Mouse (Mus musculus) neutrophil, adult 5-6 weeks (primary cell): ENCODE results near the gene Kirrel3. TPM values are rescaled to one million over a fixed set of nuclear protein-coding genes. Genes with fewer than 3 reads are reported as not detected.

Source experiments
- ATAC-seq: fragments of 151-379, 151-347 bp; 2 replicates; pipeline ENCODE4 v1.8.0; 2017; ENCODE audit warnings: mild to moderate bottlenecking, moderate TSS enrichment; ENCODE audit not compliant: insufficient number of reproducible peaks, poor library complexity, low FRiP score, severe bottlenecking; ENCODE audit errors: extremely low read depth
- total RNA-seq: library from RNA; stranded (forward); fragments of 200-1000 nt; gene quantifications from 2 replicates; pipeline ENCODE4 v1.2.3, GENCODE M21; 2017

The Kirrel3 gene
- 0.12 TPM in 1 of 2 replicates, not detected in the other for total RNA-seq

DNA sequence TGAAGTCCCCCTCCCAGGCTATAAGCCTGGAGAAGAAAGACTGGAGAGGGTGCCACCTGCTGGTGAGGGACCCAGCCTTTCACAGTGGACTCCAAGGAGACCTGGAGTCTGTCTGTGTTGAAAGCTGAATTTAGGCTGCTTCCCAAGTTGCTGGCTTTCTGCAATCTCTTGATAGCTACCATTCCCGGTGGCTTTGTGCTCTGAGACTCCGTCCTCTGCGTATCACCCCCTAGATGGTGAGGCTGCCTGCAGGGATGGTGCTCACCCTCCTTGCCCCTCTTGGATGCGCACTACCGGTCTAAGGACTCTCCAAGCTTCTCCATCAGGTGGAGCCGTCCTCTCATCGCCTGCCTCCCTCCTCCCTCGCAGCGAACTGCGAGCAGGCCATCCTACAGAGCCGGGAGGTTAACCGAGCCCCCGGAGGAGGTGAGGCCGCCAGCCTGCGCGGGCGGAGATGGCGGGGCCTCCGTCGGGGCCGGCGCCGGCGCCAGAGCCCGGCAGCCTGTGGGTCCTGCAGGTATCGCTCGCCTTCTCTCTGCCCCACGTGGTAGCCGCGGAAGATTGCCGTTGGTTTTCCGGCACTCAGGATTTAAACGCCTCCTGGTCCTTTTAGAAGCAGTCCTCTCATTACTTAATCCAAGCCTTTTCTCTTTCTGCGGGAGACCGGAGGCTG is at the start of gene Kirrel3:
Gene Kirrel3 (plus strand): TSS at position 136 of the 673 bp plus-strand sequence.
- ATAC-seq: 0 out of 2 replicates have a peak, but pooled peaks have one; percentile 6

DNA sequence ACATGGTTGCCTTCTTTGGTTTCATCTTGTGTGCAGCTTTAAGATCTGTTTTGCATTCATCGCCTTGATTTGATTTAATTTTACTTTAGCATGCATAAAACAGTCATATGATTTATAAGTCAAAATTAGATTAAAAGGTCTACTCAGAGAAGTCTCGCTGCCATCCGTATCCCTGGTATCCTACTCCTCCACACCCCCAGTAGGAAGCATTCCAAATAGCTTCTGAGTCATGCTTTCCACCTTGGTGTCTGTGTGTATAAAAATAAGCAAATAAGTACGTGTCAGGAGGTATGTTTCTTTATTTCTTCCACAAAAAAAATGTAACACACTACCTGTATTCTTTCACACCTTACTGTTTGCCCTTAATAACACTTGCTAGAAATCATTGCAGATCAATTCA is 45.0 kb upstream of the Kirrel3 start:
- ATAC-seq: no peak

DNA sequence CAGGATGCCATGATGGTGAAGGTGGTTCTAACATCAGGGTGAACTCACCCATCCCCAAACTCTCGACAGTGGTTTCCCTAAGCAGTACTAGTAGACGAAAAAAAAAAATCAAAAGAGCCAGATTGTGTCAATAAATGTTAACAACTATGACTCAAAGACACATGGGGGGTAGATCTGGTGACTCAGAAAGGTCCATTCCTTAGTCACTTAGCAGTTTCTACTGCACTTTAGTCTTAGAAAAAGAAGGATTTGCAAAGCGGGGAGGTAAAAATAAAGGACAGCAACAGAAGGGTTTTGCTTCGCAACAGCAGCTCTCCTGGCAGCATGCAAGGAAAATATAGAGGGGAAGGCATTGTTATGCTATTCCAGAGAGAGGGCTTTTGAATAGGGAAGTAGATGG is 41.7 kb upstream of the Kirrel3 start:
- ATAC-seq: no peak

DNA sequence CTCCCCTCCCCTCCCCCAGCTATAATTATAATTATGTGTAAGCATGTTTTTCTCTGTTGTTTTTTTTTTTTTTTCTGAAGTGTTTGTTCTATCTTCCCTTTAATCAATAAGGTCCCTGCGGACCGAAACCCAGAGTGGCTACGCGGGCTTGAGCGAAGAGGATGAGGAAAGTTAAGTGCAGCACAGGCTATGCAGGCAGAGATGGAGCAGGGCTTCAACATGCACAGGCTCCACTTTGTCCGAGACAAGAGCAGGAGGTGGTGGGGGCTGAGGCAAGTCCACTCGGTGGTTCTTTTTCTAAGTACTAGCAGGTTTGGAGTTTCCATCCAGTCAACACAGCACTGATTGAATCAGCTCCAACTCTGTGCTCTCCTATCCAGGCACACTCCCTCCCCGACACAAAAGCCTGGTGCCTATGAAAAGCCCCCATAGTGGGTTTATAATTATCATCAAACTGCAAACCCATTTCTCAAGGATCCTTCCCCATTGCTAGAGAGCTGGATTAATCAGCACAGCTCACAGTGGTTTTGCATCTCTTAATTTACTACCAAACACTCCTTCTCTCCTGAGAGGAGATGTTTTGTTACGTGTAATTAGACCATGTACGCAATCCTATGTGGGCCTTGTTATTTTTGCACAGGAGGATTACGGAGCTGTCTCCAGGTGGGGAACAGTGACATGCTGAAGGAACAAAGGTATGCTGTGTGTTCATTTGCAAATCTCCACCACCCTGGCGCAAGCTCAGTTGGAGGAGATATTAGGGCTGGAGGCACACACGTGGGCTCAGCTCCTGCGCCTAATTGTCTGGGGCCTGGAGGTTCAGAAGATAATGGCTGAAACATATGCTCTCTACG is 39.0 kb upstream of the Kirrel3 start:
- no peak for ATAC-seq

DNA sequence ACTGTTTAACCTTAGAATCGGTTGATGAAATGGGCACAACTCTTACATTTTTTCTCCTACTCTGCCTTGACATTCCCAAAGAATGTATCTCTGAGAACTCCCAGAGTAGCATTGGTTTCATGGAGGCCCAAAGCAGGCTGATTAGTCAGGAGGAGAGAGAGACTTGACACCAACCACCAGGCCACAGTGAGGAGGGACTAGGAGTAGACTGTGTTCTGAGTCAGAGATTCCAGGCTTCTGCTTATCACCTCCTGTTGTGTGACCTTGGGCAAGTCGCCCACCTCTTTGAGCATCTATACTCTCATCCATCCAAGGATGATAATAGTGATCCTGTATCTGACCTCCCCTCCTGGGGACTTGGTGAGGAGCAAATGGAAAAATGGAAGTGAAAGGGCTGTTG is 38.0 kb upstream of the Kirrel3 start:
- ATAC-seq: no peak

DNA sequence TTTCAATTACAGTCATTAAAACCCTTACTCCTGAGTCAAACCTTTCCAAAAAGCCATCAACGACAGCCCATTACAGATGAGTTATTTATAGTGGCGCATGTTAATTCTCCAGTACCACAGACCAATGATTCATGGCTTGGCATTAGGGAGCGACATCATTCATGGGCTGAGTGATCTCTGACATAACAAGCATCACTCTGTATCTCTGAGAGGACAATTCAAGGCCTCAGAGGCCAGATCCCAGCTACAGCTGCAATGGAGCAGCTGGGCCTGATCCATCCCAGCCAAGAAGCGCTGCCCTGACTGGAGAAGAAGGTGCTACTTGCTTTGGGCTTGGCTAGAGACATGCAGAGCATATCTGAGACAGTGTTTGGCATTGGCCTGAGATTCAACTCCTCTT is 37.2 kb upstream of the Kirrel3 start:
- no peak for ATAC-seq

DNA sequence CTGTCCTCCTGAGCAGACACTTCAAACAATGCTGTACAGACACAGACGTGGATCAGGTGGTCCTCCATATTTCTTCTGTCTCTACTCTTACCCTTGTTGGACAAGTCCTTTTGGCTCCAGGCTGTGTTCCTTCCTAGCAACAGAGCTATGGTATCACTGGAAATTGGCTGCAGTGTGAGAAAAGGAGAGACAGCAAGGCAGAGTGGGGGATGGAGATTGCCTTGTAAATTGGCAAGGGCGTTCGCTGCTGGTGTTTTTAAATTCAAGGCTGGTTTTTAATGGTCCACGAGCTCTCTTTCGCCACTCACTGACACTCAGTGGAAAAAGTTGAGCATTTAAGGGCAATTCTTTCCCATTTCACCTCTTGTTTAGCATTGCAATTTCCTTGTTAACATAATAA is 27.5 kb upstream of the Kirrel3 start:
- ATAC-seq: no peak

DNA sequence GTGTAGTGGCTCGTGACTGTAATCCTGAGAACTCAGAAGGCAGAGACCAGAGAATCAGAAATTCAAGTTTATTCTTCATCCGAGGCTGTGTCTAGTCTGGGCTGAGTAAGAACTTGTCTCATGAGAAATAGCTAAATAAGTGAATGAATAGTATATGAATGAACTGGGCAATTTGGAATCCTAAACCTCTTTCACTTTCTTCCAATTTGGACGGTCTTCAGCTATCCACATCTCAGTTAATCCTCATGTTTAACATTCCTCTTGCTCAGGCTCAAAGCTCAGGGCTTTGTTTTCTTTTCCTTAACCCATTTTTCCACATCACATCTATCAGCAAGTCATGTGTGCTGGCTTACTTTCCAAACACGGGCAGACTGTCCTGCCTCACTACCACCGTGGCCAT is 25.7 kb upstream of the Kirrel3 start:
- ATAC-seq: no peak

DNA sequence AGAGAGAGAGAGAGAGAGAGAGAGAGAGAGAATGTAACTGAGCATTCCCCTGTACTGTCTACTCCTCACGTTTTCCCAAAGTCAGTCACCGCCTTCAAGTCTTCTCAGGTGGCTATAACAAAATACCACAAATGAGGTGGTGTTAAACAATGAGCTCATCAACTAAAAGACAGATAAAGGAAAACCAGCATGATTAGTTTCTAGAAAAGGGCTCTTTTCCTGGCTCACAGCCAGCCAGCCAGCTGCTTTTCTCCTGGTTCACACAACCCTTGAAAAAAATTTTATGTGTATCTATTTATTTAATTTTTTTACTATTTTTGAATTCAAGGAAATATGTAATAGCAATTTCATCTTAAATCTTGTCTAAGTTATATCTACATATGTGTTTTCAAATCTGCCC is 22.0 kb upstream of the Kirrel3 start:
- no peak for ATAC-seq

DNA sequence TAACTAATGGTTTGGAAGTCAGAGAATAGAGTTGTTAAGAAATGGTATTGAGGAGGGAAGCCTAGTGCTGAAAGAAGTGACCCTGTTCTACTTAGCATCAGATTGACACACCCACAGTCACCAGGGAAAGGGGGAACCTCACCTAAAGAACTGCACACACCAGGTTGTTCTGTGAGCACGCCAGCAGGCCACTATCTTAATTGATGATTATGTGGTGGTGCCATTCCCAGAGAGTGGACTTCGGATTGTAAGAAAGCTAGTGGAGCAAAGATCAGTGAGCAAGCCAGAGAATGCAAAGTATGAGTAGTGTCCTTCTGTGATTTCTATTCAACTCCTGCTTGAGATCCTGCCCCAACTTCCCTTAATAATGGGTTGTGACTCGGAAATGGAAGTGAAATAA is 19.6 kb upstream of the Kirrel3 start:
- ATAC-seq: no peak

DNA sequence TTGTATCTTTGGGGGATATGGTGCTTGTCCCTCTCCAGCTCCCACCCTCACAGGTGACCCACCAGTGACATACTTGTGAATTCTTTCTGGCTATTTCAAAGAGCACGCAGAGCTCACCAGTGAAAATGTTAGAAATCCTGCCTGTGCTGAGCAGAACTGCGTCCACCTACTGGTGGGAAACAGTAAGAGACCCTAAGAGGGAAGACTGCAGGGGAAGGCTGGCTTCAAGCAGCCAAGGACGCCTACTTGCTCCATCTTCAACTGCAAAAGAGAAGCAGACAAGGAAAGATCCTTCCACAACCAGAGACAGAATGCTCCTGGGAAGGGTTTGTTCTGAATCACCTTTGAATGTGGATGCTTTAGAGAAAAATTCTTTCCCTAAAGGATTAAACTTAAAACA is 16.5 kb upstream of the Kirrel3 start:
- ATAC-seq: no peak

DNA sequence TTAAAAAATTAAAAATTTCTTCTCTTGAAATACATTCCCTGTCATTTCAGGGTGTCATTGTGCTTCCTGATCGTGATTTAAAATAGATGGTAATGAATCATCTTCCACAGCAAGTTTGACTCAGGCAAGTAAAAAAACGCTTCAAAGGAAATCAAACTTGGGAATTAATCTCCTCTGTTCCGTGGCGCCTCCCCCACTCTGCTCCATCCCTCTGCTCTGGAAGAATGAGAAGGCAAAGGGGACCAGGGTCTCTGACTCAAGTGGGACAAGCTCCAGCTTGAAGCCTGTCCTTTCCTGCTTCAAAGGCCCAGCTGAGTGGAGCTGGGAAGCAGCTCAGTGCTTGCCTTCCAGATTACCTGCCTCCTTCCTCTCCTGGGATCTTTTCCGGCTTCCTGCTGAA is 9.5 kb upstream of the Kirrel3 start:
- no peak for ATAC-seq

DNA sequence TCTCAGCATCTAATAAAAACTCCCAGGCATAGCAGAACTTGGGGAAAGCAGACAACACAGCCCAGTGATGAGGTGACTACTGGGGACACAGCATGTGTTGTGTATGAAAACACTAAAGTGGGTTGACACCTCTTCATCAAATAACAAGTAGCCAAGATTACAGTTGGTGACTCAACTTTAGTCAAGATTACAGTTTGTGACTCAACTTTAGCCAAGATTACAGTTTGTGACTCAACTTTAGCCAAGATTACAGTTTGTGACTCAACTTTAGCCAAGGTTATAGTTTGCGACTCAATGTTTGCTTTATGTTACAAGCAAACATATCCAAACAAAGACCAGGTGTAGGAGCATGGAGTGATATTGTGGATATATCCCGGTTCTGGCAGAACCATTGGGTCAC is 7.2 kb upstream of the Kirrel3 start:
- ATAC-seq: no peak

DNA sequence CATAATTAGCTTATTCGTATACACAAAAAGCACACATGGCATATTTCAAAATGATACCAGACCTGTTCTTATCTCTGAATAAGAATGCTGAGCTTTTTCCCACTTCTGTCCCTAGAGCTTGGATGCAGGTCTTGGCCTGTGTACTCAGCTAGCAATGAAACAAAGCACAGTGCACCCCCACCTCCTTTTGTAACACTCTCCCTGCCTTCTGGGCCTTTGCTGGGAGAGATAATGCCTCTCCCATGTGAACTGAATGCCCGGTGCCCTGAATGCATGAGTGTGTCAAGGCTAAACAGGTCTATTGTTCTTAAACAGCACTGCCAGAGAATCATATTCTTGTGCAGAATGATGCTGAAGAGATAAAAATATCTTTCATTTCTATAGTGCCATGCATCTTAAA is 2.5 kb upstream of the Kirrel3 start:
- no peak for ATAC-seq

DNA sequence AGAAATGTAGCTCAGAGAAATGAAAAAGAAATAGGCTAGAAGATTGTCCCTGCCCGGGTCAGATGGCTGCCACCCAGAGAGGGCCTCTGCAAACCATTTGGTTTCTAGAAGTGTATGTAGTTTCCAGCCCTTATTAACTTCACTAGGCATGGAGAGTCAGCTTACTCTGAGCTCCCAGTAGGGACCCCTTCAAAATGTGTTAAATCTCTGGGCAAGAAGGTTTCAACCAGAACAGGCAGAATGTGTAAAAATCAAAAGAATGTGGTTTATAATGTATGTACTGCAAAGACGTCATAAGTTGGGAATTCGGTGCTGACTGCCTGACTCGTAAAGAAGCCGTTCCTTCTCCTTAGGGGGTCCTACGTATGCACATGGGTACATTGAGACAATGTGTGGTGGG is 1.0 kb upstream of the Kirrel3 start:
- no peak for ATAC-seq

DNA sequence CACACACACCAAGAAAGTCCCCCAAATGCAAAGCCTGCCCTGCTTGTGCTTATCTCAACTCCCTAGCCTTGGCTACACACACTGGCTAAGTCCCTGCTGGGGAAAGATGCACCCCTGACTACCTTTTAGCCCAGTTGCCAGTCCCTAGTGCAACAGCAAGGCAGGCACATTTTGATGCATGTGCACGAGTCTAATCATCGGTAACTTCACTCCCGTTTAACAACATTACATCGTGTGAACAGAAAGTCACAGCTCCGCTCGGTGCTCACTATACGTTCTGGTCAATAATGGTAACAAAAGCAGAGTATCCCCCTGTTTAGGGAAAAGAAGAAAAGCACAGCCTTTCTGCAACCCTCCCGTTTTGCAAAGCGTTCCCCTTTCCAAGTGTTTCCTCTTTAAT is 2.6 kb downstream of the Kirrel3 start:
- no peak for ATAC-seq

DNA sequence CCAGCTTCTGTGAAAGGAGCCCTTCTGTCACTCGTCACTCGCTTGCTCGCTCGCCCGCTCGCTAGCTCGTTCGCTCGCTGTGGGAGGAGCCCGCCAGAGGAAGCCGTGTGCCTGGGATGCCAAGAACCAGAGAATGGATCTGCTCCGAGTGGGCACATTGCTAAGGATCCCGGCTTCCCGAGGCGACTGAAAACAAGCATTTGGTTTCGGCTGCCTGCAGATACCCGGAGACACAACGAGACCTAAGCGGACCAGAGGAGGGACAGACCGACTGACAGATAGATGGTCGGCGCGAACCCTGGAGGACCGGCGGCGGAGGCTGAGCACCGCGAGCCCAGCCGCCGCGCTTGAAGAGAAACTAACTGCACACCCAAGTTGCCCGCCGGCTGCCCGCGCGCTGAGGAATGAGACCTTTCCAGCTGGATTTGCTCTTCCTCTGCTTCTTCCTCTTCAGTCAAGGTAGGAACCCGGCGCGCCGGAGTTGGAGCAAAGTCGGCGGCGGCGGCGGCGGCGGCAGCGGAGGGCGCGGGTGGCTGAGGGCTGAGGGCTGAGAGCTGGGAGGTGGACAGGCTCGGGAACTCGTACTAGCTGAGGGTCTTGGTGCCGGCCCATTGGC is 3.1 kb downstream of the Kirrel3 start:
- no peak for ATAC-seq

DNA sequence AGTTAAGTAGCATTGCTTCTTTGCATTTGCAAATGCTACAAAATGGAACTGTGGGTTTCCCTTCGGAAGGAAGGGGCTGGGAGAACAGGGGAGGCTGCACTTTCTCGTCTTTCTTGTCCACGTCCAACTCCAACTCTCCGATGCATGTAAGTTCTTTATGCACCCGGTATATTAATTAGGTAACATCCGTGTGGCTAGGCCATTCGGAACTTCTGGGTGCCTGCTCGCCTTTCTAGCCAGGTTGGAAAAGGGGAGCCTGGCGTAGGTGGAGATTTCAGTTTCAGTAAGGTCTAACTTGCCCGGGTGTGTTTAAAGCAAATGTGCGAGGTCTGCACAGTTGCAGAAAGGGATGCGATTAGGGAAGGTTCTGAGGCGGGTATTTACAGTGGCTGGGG is 3.6 kb downstream of the Kirrel3 start:
- no peak for ATAC-seq

DNA sequence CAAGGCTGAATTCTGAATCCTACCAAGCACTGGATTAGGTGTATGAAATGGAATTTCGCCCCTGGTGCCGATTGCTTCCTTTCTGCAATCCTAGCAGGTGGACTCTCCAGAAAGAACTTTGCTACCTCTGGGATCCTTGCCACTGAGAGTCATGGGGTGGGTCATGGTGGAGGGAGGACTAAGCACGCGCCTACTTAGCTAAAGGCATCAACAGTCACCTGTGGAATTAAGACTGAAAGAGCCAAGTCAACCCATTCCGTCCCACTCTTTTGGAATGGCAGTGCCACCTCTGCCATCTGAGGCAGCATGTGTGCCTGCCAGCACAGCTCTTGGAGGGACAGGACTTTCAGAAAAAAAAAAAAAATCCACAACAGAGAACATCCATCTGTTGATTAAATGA is 4.1 kb downstream of the Kirrel3 start:
- no peak for ATAC-seq

DNA sequence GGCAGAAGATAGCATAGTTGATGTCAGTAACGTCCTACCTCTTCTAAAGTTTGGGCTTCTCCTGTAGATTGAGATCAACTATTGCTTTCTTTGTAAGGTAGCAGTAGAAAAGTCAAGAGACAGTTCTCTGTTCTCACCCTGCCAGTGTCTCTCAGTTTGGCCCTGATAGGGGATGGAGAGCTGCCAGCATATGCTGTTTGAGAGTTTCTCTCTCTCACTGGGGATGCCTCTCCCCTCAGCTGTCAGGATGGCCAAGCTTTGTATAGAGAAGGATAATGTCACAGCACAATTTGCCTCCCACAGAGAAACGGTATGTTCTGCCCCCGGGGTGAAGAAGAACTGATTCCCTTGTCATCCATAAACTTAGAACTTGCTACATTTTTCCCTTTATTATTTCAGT is 6.4 kb downstream of the Kirrel3 start:
- no peak for ATAC-seq
